Mouse (Mus musculus): ENCODE data around the gene Slc17a4.

Gene Slc17a4

GRCm38 (mm10) chr13:23914376-23915167 is at the start of gene Slc17a4:
Slc17a4 (minus strand) TSS chr13:23915009.
- no peak for DNase-seq (ENCODE audit: low read depth in 1 of 2, low spot score in 2 of 2)

GRCm38 (mm10) chr13:23959776-23960175 is 45.0 kb upstream of the Slc17a4 start:
- no peak for DNase-seq (ENCODE audit: low read depth in 1 of 2, low spot score in 2 of 2)

GRCm38 (mm10) chr13:23950928-23951327 is 36.1 kb upstream of the Slc17a4 start:
- no peak for DNase-seq (ENCODE audit: low read depth in 1 of 2, low spot score in 2 of 2)

GRCm38 (mm10) chr13:23949484-23950246 is 34.9 kb upstream of the Slc17a4 start:
- DNase-seq (ENCODE audit: low read depth in 1 of 2, low spot score in 2 of 2) = no peak

- no peak for DNase-seq (ENCODE audit: low read depth in 1 of 2, low spot score in 2 of 2)
Measured at GRCm38 (mm10) chr13:23946254-23946653, 31.4 kb upstream of the Slc17a4 start.

- DNase-seq (ENCODE audit: low read depth in 1 of 2, low spot score in 2 of 2) = no peak
Measured at GRCm38 (mm10) chr13:23942861-23943260, 28.1 kb upstream of the Slc17a4 start.

- no peak for DNase-seq (ENCODE audit: low read depth in 1 of 2, low spot score in 2 of 2)
Measured at GRCm38 (mm10) chr13:23940291-23940690, 25.5 kb upstream of the Slc17a4 start.

GRCm38 (mm10) chr13:23938699-23939098 is 23.9 kb upstream of the Slc17a4 start:
- DNase-seq (ENCODE audit: low read depth in 1 of 2, low spot score in 2 of 2) = no peak

GRCm38 (mm10) chr13:23934211-23934520 is 19.4 kb upstream of the Slc17a4 start, which contains the start of gene Hist1h2aa:
Hist1h2aa (plus strand) TSS chr13:23934462.
- no peak for DNase-seq (ENCODE audit: low read depth in 1 of 2, low spot score in 2 of 2)

GRCm38 (mm10) chr13:23933421-23934210 is 18.8 kb upstream of the Slc17a4 start, which contains the start of gene Hist1h2ba:
Hist1h2ba (minus strand) TSS chr13:23934156.
- no peak for DNase-seq (ENCODE audit: low read depth in 1 of 2, low spot score in 2 of 2)

GRCm38 (mm10) chr13:23930904-23931303 is 16.1 kb upstream of the Slc17a4 start:
- DNase-seq (ENCODE audit: low read depth in 1 of 2, low spot score in 2 of 2) = no peak

GRCm38 (mm10) chr13:23930461-23930860 is 15.7 kb upstream of the Slc17a4 start:
- DNase-seq (ENCODE audit: low read depth in 1 of 2, low spot score in 2 of 2) = no peak

GRCm38 (mm10) chr13:23928637-23929036 is 13.8 kb upstream of the Slc17a4 start:
- DNase-seq (ENCODE audit: low read depth in 1 of 2, low spot score in 2 of 2) = no peak

GRCm38 (mm10) chr13:23925792-23926191 is 11.0 kb upstream of the Slc17a4 start:
- DNase-seq (ENCODE audit: low read depth in 1 of 2, low spot score in 2 of 2) = no peak

GRCm38 (mm10) chr13:23917674-23918073 is 2.9 kb upstream of the Slc17a4 start:
- DNase-seq (ENCODE audit: low read depth in 1 of 2, low spot score in 2 of 2) = no peak

- DNase-seq (ENCODE audit: low read depth in 1 of 2, low spot score in 2 of 2) = no peak
Measured at GRCm38 (mm10) chr13:23916132-23916531, 1.3 kb upstream of the Slc17a4 start.

GRCm38 (mm10) chr13:23913791-23914306 is 960 bp downstream of the Slc17a4 start:
- no peak for DNase-seq (ENCODE audit: low read depth in 1 of 2, low spot score in 2 of 2)

GRCm38 (mm10) chr13:23911335-23911734 is 3.5 kb downstream of the Slc17a4 start:
- DNase-seq (ENCODE audit: low read depth in 1 of 2, low spot score in 2 of 2) = no peak

GRCm38 (mm10) chr13:23910121-23910520 is 4.7 kb downstream of the Slc17a4 start:
- no peak for DNase-seq (ENCODE audit: low read depth in 1 of 2, low spot score in 2 of 2)

GRCm38 (mm10) chr13:23906906-23907305 is 7.9 kb downstream of the Slc17a4 start:
- DNase-seq (ENCODE audit: low read depth in 1 of 2, low spot score in 2 of 2) = no peak

- no peak for DNase-seq (ENCODE audit: low read depth in 1 of 2, low spot score in 2 of 2)
Measured at GRCm38 (mm10) chr13:23898242-23898641, 16.6 kb downstream of the Slc17a4 start.

Measured in monocyte, adult 2 months (primary cell).